Mouse (Mus musculus) cortical plate, adult 2 months (tissue): ENCODE measurements around the gene Slc39a11.

Source experiments
- CTCF ChIP-seq: fragments of 200-500 bp; IDR thresholded peaks from 2 replicates; pipeline ENCODE4 v1.5.1; 2011; ENCODE audit warnings: mild to moderate bottlenecking, control low read depth, low read length; ENCODE audit not compliant: insufficient read depth; ENCODE audit errors: extremely low read depth
- POLR2A ChIP-seq: fragments of 200-500 bp; IDR thresholded peaks from 2 replicates; pipeline ENCODE4 v1.6.1; 2011; ENCODE audit warnings: mild to moderate bottlenecking, low read length, control low read depth; ENCODE audit not compliant: insufficient read depth; ENCODE audit errors: extremely low read depth

DNA sequence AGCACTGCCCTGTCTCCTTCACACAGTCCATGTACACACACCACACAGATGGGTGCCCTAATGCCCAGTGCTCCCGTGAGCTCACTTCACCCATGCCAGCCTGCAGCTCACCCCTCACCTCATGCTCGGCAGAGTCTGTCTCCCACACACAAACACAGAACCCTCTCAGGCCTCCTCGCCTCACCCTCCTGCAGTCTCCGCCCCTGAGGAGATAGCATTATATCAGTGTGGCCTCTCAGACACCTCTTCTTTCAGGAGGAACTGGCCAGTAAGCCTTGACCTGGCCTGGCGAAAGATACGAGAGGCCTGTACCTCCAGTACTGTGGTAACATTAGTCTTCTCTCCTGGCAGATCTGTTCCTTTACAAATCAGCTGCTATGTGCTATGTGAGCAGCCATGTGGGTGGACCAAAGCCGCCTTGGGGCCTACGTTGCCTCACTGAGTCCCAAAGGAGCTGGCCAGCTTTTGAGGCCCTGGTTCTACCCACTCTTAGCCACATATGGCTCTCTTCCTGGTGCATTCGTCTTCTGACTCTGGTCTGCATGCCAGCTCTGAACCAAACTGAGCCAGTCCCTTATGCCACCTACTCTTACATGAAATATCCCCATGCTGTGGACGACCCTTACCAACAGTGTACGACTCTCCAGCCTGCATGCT lies 138.8 kb downstream of the Slc39a11 start:
- no peak for TF ChIP-seq CTCF
- no peak for TF ChIP-seq POLR2A
